Mouse (Mus musculus) liver, embryonic 14 days (tissue): Measurements from ENCODE around the gene Urod. TPM values are rescaled to one million over a fixed set of nuclear protein-coding genes. Genes with fewer than 3 reads are reported as not detected.

Source experiments
- polyA plus RNA-seq: library from polyadenylated mRNA; depleted of rRNA; stranded (reverse); fragments of >200 nt; gene quantifications from 2 replicates; pipeline ENCODE4 v1.2.3, GENCODE M21; 2012; rRNA removed

The Urod gene
- 397 and 450 TPM in 2 replicates for polyA plus RNA-seq

GRCm38 (mm10) chr4:116993672-116994621, at the start of gene Urod:
Urod (minus strand) TSS chr4:116994413.

GRCm38 (mm10) chr4:117019206-117020134, 25.3 kb upstream of the Urod start, which contains the start of gene Eif2b3:
Eif2b3 (plus strand) TSS chr4:117019402.

GRCm38 (mm10) chr4:116995131-116995797, 1.1 kb upstream of the Urod start, which contains the start of gene Hectd3:
Hectd3 (plus strand) TSS chr4:116995317.

Other genes starting within 250 kb of the Urod start
- gene Toe1, start 186.8 kb downstream of the Urod start, polyA plus RNA-seq: 13.7 and 15.7 TPM in 2 replicates
- 3.1 and 3.7 TPM in 2 replicates for gene Mutyh, start 186.7 kb downstream of the Urod start, polyA plus RNA-seq
- 0.15 and 0.16 TPM in 2 replicates for gene Hpdl, start 172.7 kb downstream of the Urod start, polyA plus RNA-seq
- gene Zswim5, start 117.0 kb downstream of the Urod start, polyA plus RNA-seq: 0.03 TPM in 2 replicates
- 8.5 and 9.4 TPM in 2 replicates for gene Hectd3, start 904 bp upstream of the Urod start, polyA plus RNA-seq
- gene Eif2b3, start 25.0 kb upstream of the Urod start, polyA plus RNA-seq: 17.6 and 18.6 TPM in 2 replicates
- 0.60 and 0.64 TPM in 2 replicates for gene Ptch2, start 101.7 kb upstream of the Urod start, polyA plus RNA-seq
- 3.0 and 3.3 TPM in 2 replicates for gene Btbd19, start 131.3 kb upstream of the Urod start, polyA plus RNA-seq
- gene Tctex1d4, start 132.4 kb upstream of the Urod start, polyA plus RNA-seq: 0.06 TPM in 2 replicates
- gene Plk3, start 139.6 kb upstream of the Urod start, polyA plus RNA-seq: 1.8 and 1.9 TPM in 2 replicates
- 973 and 1,046 TPM in 2 replicates for gene Rps8, start 161.8 kb upstream of the Urod start, polyA plus RNA-seq
- 18.9 and 21.5 TPM in 2 replicates for gene Kif2c, start 188.2 kb upstream of the Urod start, polyA plus RNA-seq